Mouse (Mus musculus) hindbrain, embryonic 13.5 days (tissue): ENCODE results near the gene Snx29. TPM values are rescaled to one million over a fixed set of nuclear protein-coding genes. Genes with fewer than 3 reads are reported as not detected.

Experiments
- ATAC-seq: fragments of 200-750 bp; cut with Nextera tagmentation; 2 replicates; pipeline ENCODE4 v1.8.0; 2017; ENCODE audit warnings: moderate TSS enrichment; ENCODE audit not compliant: low FRiP score
- H3K27ac ChIP-seq: fragments of 300-500 bp; sonication (generic); 2 replicates; pipeline ENCODE4 v1.5.1; 2015; ENCODE audit warnings: inconsistent platforms, mild to moderate bottlenecking, moderate library complexity
- H3K27me3 ChIP-seq: fragments of 300-500 bp; sonication (generic); 2 replicates; pipeline ENCODE4 v1.6.1; 2015; ENCODE audit warnings: mild to moderate bottlenecking, inconsistent platforms
- H3K36me3 ChIP-seq: fragments of 300-500 bp; sonication (generic); 2 replicates; pipeline ENCODE4 v1.6.1; 2015; ENCODE audit warnings: mild to moderate bottlenecking, inconsistent platforms
- H3K4me1 ChIP-seq: fragments of 300-500 bp; sonication (generic); replicated peaks from 2 replicates; pipeline ENCODE4 v1.6.1; 2015; ENCODE audit warnings: inconsistent platforms
- H3K4me2 ChIP-seq: fragments of 300-500 bp; sonication (generic); 2 replicates; pipeline ENCODE4 v1.6.1; 2015; ENCODE audit warnings: inconsistent platforms, mild to moderate bottlenecking, moderate library complexity
- H3K4me3 ChIP-seq: fragments of 300-500 bp; sonication (generic); 2 replicates; pipeline ENCODE4 v1.5.1; 2015; ENCODE audit warnings: mild to moderate bottlenecking, inconsistent platforms
- H3K9ac ChIP-seq: fragments of 300-500 bp; sonication (generic); 2 replicates; pipeline ENCODE4 v1.6.1; 2015; ENCODE audit warnings: mild to moderate bottlenecking, inconsistent platforms
- H3K9me3 ChIP-seq: fragments of 300-500 bp; sonication (generic); 2 replicates; pipeline ENCODE4 v1.6.1; 2016; ENCODE audit warnings: inconsistent platforms
- WGBS: fragments of 180-500 bp; shearing (Covaris S2); methylation state at CpG from one replicate; pipeline ENCODE4 v1.1.7; 2015; 5-methylcytosine and 5-hydroxymethylcytosine counted together
- polyA plus RNA-seq: library from polyadenylated mRNA; unstranded; fragments of >200 nt; fragmentation: Nextera tagmentation; extraction: Ambion mirVana; gene quantifications from 2 replicates; pipeline ENCODE4 v1.2.1, GENCODE M21; 2015

Gene Snx29
- polyA plus RNA-seq, 1 experiment from 2014 or later, result 22.7 TPM

DNA sequence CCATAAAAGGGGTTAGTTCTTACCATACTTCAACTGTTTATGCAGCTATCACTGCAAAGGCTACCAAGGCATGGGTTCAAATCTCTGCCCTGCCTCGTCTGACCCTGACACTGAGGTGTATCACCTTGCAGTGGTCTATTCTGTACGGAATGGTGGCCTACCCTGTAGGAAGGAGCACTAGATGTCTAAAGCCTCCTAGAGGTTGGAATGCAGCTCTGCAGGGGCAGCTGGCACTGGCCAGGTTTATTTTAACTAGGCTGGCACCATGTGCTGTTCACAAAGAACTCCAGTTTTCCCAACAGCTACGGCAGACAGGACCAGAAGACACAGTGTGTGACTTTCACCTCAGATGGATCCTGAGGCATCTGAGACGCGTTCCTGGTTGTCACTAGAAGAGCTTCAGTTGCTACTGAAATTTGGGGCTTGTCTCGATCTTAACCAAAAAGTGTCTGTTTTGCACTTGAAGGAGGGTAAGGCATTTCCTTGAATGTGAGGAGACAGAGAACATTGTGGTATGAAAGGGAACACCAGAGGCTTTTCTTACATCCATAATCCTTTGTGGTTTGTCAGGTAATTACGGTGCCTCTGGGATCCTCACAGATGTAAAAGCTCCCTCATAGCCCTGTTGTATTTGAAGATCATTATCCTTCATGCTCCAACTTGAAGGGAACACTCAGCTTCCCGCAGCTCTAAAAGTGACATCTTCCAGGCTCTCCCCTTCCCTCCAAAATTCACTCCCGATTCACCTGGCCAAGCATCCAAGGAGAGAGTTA lies 305.3 kb downstream of the Snx29 start:
- Histone ChIP-seq H3K9me3 (no peaks in the 10 kb centered on the region), H3K27me3 (no peaks in the 10 kb centered on the region), H3K4me2 (no peak overlapping the region), H3K36me3 (no peaks in the 10 kb centered on the region; the same call in 1 of the 2 replicates), H3K4me1 (peaks cover 12% of the 10 kb centered on the region), H3K9ac (no peak overlapping the region), H3K4me3 (no peak overlapping the region), H3K27ac (no peak overlapping the region)
- no peak for ATAC-seq
- WGBS, result 83% methylated on average over 9 of the region's 9 CpGs

DNA sequence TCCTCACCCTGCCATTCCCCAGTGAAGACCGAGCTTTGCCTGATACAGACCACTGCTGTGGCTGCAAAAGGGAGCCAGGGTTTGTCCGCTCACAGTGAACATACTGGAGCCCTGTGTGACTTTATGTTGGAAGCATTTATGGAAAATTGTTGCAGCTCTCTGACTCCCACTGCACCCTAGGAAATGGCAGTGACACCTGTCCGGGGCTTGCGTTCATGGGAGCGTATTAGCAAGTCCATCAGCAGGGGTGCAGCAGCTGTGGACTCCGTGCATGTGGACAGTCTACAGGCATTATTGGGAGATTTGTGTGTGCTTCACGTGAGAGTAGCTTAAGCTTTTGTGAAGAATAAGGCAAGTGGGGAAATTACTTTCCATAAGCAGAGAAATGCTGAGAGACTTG lies 307.0 kb downstream of the Snx29 start:
- Histone ChIP-seq H3K27ac (no peak overlapping the region), H3K27me3 (no peaks in the 10 kb centered on the region), H3K4me2 (no peak overlapping the region), H3K9me3 (no peaks in the 10 kb centered on the region), H3K9ac (no peak overlapping the region), H3K36me3 (peaks cover 8% of the 10 kb centered on the region; the same call in 1 of the 2 replicates), H3K4me3 (no peak overlapping the region), H3K4me1 (peaks cover 12% of the 10 kb centered on the region)
- no peak for ATAC-seq
- WGBS, result 86% methylated on average over 7 of the region's 7 CpGs

DNA sequence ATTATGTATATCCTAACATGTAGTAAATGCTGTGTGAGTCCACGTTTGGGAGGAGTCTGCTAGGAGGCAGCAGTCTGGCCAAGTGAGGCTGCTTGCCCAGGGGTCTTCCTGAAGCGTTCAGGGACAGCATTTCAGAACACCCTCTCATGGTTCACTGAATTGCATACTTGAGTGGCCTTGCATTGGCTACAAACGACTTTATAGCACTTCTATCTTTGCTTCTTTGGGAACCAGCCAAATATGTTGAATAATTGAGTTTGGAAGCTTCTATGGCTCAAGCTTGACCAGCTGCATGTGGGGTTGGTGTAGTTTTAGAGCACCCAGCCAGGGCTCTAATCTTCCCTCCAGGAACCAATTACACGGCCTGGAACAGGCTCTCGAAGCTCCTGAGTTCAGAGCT lies 307.8 kb downstream of the Snx29 start:
- Histone ChIP-seq H3K9me3 (no peaks in the 10 kb centered on the region), H3K36me3 (peaks cover 8% of the 10 kb centered on the region; the same call in 1 of the 2 replicates), H3K4me3 (no peak overlapping the region), H3K27me3 (no peaks in the 10 kb centered on the region), H3K27ac (no peak overlapping the region), H3K9ac (no peak overlapping the region), H3K4me2 (no peak overlapping the region), H3K4me1 (peaks cover 12% of the 10 kb centered on the region)
- no peak for ATAC-seq
- 62% methylated on average over 5 of the region's 5 CpGs for WGBS

DNA sequence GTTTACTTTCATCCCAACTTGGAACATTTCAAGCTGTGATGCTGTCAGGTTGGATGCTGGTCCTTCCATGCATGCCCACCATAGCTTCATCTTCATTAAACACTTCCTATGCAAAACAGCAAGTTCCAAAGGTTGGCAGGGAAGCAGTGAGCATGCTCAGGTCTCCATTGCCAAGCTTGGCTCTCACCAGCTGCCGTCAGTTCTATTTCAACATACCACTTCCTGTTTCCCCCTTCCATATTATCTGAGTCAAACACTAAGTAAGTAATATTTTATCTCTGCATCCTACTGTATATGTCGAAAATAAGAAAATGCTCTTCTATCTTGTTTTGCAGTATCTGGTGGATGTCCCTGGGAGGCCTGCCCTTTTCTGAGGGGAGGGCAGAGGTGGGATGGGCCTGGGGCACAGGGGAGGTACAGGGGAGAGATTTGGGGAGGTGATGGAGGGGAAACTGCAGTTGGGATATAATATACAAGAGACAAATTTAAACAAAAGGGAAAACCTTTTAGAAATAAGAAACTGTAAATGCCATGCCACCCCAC lies 309.6 kb downstream of the Snx29 start:
- Histone ChIP-seq H3K9me3 (no peaks in the 10 kb centered on the region), H3K4me2 (no peak overlapping the region), H3K9ac (no peak overlapping the region), H3K4me1 (peaks cover 21% of the 10 kb centered on the region), H3K4me3 (no peak overlapping the region), H3K27ac (no peak overlapping the region), H3K27me3 (no peaks in the 10 kb centered on the region), H3K36me3 (peaks cover 8% of the 10 kb centered on the region; the same call in 1 of the 2 replicates)
- ATAC-seq, result no peak
- 81% methylated on average over 2 of the region's 2 CpGs for WGBS

DNA sequence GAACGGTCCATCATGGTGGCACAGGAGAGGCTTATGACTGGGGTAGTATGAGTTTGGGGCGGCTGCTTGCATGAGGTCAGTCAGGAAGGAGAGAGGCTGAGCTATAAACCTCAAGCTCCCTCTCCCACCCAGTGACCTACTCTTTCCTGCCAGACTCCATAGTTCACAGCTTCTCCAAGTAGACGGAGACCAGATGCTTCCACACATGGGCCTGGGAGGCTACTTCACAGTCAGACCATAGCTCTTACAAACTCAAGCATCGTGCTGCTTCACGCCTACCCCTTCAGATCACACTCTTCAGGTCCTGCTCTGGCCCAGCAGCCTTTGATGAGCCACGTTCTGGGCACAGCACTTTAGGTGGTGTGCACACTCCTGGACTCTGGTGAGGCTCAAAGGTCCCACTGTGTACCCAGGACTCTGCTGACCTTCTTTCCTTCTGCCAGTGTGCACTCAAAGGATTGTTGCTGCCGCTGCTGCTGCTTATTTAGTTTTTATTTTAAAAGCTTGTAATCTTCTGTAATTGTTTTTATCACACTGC lies 313.6 kb downstream of the Snx29 start:
- Histone ChIP-seq H3K9me3 (no peaks in the 10 kb centered on the region), H3K4me2 (no peak overlapping the region), H3K9ac (peak overlapping the region; percentile 35; the same call in 1 of the 2 replicates), H3K4me3 (no peak overlapping the region), H3K4me1 (peaks cover 14% of the 10 kb centered on the region), H3K27ac (no peak overlapping the region), H3K36me3 (peaks cover 8% of the 10 kb centered on the region; the same call in 1 of the 2 replicates), H3K27me3 (no peaks in the 10 kb centered on the region)
- 76% methylated on average over 7 of the region's 7 CpGs for WGBS
- no peak for ATAC-seq

DNA sequence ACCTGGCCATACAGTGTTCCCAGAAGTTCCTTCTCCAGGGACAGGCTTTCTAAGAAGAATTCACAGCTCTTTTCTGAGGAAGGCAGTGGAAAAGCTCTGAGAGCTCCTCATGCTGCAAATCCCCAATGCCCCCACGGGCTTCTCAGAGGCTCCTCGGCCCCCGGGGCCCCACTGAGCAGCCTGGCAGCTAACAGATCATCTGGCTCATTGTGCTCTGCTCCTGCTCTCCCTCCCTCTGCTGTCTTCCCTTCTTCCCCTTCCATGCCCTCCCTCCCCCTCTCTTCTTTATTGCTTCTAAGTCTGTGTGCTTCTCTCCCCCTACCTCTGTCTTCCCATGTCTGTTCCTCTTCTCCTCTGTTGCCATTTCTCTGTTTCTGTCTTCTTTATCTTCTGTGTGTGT lies 314.2 kb downstream of the Snx29 start:
- Histone ChIP-seq H3K4me1 (peaks cover 14% of the 10 kb centered on the region), H3K27me3 (no peaks in the 10 kb centered on the region), H3K4me2 (no peak overlapping the region), H3K9ac (peak overlapping the region; percentile 35; the same call in 1 of the 2 replicates), H3K36me3 (peaks cover 8% of the 10 kb centered on the region; the same call in 1 of the 2 replicates), H3K27ac (no peak overlapping the region), H3K9me3 (no peaks in the 10 kb centered on the region), H3K4me3 (no peak overlapping the region)
- 0 out of 2 replicates have a peak, but pooled peaks have one; percentile 39 for ATAC-seq
- 2% methylated on average over 3 of the region's 3 CpGs for WGBS

DNA sequence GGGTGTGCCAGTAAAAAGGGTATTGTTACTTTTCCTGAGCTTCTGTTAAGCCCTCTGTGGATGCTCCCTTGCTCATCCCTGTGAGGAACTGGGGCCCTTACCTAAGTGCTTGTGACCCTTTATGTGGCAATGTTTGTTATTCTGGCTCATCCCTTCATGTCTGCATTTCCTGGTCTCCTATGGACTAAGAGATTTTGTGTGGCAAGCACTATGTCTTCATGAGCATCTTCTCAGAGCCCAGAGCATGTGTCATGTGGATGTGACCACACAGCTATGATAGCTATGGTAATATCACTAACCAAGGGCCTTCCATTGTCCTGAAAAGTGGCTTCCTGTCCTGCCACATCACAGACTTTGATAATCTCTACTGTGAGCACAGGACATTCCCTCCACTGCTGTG lies 315.1 kb downstream of the Snx29 start:
- H3K4me2 ChIP-seq, result no peak overlapping the region
- H3K36me3 ChIP-seq, result peaks cover 8% of the 10 kb centered on the region; the same call in 1 of the 2 replicates
- ATAC-seq, result no peak
- no peak overlapping the region for H3K9ac ChIP-seq
- H3K4me3 ChIP-seq, result no peak overlapping the region
- no peaks in the 10 kb centered on the region for H3K9me3 ChIP-seq
- peaks cover 18% of the 10 kb centered on the region for H3K4me1 ChIP-seq
- H3K27ac ChIP-seq, result no peak overlapping the region
- no peaks in the 10 kb centered on the region for H3K27me3 ChIP-seq

DNA sequence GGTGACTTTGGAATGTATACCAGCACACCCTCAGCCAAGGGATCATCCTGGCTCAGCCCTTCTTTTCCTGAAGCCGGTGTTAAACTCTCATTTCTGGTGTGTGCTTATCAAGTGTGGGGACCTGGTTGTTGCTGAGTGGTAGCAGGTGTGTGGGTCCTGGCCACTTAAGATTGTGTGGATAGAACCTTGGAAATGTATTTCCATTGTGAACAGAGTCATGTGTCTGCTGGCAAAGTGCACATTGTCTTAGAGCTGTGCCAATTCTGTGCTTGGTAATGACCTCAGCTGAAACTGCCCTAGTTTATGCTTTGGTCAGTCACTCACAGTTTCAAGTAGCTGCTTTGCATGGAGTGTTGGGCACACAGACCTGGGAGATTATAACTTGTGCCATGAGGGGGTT lies 316.0 kb downstream of the Snx29 start:
- H3K9ac ChIP-seq, result no peak overlapping the region
- no peak for ATAC-seq
- WGBS, result 88% methylated on average over 1 of the region's 1 CpGs

DNA sequence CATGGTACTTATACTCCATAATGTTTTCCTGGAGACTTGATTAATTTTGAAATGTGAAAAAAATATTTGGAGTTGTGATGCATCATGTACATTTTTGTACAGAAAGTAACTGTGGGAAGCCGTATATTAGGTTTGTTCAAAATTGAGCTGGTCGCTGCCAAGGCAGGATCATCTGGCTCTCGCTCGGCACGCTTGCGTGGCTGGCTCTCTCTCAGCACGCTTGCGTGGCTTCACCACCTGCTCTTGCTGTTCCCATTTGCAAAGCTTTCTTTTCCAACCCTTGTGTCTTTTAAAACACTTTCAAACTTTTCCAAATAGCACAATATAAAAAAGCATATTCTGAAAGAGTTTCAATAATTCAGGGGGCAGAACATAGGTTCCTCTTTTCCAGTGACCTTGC lies 317.2 kb downstream of the Snx29 start:
- no peak for ATAC-seq
- no peaks in the 10 kb centered on the region for H3K27me3 ChIP-seq
- H3K9ac ChIP-seq, result no peak overlapping the region
- no peak overlapping the region for H3K4me3 ChIP-seq
- H3K9me3 ChIP-seq, result no peaks in the 10 kb centered on the region
- 91% methylated on average over 8 of the region's 8 CpGs for WGBS
- peaks cover 29% of the 10 kb centered on the region for H3K4me1 ChIP-seq
- no peaks in the 10 kb centered on the region for H3K36me3 ChIP-seq
- no peak overlapping the region for H3K27ac ChIP-seq
- H3K4me2 ChIP-seq, result no peak overlapping the region

More for the DNA sequence above, 316.0 kb downstream of the Snx29 start:
- Histone ChIP-seq H3K27me3 (no peaks in the 10 kb centered on the region), H3K4me3 (no peak overlapping the region), H3K27ac (no peak overlapping the region), H3K9me3 (no peaks in the 10 kb centered on the region), H3K4me1 (peaks cover 25% of the 10 kb centered on the region), H3K36me3 (peaks cover 2% of the 10 kb centered on the region; the same call in 1 of the 2 replicates), H3K4me2 (no peak overlapping the region)

DNA sequence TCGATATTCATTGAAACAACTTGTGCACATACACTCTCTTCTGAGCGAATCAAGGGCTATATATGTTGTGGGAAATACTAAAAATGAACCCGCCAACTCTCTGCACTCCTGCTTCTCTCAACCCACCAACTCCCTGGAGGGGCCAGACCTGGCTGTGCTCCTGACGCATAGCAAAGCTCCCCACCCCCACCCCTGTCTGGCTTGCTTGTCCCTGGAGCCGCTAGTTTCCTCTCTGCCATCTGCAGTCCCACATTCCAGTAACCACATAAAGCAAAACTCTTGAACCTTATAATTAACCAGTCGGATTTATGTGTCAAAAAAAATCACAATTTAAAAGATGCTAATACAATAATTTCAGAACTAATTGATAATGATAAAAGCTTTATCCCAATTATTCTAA lies 320.9 kb downstream of the Snx29 start:
- 63% methylated on average over 6 of the region's 6 CpGs for WGBS
- no peak overlapping the region for H3K4me2 ChIP-seq
- no peaks in the 10 kb centered on the region for H3K36me3 ChIP-seq
- no peak overlapping the region for H3K4me3 ChIP-seq
- no peaks in the 10 kb centered on the region for H3K27me3 ChIP-seq
- H3K9me3 ChIP-seq, result no peaks in the 10 kb centered on the region
- H3K9ac ChIP-seq, result no peak overlapping the region
- no peak for ATAC-seq
- H3K4me1 ChIP-seq, result peaks cover 25% of the 10 kb centered on the region
- H3K27ac ChIP-seq, result no peak overlapping the region

DNA sequence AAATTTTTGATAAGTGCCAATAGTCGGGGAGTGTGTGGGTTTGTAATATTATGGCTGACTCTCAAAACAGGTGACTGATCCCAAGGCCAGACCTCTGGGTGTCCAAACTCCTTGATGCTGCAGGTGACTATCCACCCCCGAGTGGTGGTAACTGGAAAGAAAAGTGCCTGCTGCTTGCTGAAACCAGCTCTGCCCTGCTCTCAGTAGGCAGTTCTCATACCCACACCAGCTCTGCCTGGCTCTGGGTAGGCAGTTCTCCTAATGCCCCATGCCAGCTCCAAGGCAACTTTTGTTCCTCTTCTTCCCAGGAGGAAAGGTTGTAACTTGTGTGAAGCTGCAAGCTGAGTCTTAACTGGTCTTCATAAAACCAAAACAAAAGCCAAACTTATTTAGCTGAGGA lies 321.7 kb downstream of the Snx29 start:
- H3K36me3 ChIP-seq, result no peaks in the 10 kb centered on the region
- WGBS, result 83% methylated on average over 2 of the region's 2 CpGs
- H3K4me3 ChIP-seq, result no peak overlapping the region
- H3K27me3 ChIP-seq, result no peaks in the 10 kb centered on the region
- no peaks in the 10 kb centered on the region for H3K9me3 ChIP-seq
- peaks cover 25% of the 10 kb centered on the region for H3K4me1 ChIP-seq
- no peak overlapping the region for H3K27ac ChIP-seq
- no peak for ATAC-seq
- H3K9ac ChIP-seq, result no peak overlapping the region
- H3K4me2 ChIP-seq, result no peak overlapping the region

DNA sequence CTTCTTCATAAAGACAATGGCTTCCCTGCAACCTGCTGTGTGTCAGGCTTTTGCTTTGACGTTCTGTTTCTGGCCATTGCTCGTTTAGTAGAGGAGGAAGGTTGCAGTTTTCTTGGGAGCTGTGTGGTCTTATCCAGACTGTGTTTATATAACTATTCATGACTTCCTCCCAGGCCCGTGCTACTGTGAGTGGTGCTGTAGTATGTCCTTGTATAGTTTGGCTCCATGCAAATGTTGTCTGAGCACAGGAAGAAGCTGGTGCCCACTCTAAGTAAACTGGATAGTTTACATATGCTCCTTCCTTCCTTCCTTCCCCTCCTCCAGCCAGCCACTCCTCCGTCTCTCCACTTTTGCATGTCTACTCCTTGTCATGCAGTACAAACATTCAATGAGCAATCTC lies 323.0 kb downstream of the Snx29 start:
- Histone ChIP-seq H3K9me3 (no peaks in the 10 kb centered on the region), H3K36me3 (no peaks in the 10 kb centered on the region), H3K9ac (no peak overlapping the region), H3K4me2 (no peak overlapping the region), H3K4me3 (no peak overlapping the region), H3K27ac (no peak overlapping the region), H3K27me3 (no peaks in the 10 kb centered on the region), H3K4me1 (peaks cover 25% of the 10 kb centered on the region)
- WGBS, result 37% methylated on average over 4 of the region's 4 CpGs
- no peak for ATAC-seq
